Mouse (Mus musculus): Measurements from ENCODE around the gene Ryr3.

The Ryr3 gene

GRCm38 (mm10) chr2:113216746-113217461 is at the start of gene Ryr3:
Gene Ryr3 (minus strand): TSS chr2:113217096.
- DNase-seq, result no peak

- DNase-seq, result no peak
Measured at GRCm38 (mm10) chr2:113238871-113239270, 22.0 kb upstream of the Ryr3 start.

- DNase-seq, result no peak
Measured at GRCm38 (mm10) chr2:113236993-113237392, 20.1 kb upstream of the Ryr3 start.

DNA sequence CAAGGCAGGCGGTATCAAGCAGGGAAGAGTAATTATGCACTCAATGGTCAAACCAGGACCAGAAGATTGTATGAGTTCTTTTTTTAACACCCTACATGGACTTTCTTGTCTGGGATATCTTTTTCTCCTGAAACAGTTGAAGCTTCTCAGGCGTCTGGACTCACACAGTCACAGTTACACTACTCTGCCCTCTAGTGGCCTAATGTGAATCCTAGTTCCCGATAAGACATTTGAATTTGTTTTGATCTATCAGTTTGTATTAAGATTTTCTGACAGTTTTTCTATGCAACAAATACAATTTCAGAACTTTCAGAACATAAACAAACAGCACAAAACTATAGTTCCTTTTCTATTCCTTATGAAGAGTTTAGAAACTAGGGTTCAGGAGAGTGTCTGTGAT is 17.7 kb upstream of the Ryr3 start:
- DNase-seq, result peak; percentile 49

DNA sequence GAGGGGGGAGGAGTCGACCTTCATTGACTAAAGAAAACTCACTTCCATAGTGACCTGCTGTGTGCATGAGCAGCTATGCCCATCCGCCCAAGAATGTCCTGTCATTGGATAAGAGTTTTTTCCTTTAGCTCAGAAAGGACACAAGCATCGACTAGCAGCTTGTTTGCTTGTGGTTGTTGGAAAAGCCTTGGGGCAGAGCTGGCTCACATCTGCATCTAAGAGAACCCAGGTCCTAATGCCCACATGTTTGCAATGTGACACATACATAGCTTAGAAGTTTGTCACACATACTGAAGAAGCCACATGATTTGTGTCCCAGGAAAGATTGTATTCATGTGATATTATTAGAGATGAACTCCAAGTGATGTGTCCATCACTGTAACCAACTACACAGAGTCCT is 16.5 kb upstream of the Ryr3 start:
- no peak for DNase-seq

DNA sequence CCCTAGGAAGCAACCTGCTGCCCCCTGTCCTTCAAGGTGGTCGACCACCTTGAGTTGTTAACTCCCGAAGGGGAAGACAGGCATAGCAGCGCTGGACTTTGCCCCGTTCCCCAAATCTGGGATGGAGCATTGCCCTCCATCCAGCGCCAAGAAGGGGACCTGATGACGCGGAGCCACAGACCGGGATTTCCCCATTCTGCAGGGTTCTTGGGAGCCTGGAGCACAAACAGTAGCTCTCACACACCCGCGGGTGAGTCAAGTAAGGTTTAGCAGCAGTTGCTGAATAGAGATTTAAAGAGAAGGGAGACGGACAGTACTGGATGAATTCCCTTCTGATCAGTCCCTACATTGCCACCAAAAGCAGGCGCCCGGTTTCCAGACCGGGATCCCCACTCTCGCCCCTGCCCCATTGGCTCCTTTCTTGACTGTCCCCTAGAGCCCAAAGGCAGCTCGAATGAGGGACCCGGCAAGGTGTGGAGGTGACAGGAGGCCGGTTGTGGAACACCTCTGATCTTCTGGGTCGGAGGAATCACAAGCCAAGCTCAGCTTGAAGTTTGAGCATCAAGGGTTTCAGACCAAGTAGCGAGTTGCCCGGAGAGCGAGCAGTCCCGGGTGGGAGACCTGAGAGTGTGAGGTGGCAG is 671 bp downstream of the Ryr3 start:
- DNase-seq, result no peak

DNA sequence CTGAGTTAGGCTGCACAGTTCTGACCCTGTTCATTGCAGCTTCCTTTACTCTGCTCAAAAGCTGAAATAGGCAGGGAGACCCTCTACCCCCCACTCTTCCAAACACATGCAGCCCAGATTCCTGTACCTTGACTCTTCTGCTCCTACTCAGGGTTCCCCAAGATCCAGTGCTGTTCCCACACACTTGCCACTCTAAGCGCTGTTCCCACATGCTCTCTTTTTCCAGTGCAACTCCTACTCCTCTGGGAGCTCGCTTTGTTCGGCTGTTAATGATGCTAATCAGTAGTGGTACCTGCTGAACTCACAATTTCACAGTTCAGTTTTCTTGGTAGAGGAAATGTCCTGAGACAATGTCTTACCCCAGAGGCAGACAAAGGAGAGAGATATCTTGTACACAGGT is 6.9 kb downstream of the Ryr3 start:
- DNase-seq, result no peak

DNA sequence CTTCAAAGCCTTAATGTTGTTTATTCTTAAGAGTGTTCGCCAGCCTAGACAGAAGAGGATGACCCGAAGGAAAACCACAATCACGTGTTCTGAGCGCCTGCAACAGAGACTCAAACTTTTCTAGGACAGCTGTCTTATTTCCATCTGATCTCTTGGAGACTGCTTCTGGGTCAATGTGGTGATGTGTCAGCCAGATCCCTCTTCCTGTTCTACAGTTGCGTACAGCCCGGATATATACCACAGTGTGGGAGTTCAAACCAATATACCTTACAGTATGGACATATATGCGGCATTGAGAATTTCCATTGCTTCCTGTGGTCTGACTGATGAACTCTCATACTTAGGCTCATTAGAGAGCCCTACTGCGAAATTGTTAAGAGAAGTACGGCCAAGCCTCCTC is 7.6 kb downstream of the Ryr3 start:
- DNase-seq, result no peak

- DNase-seq, result no peak
Measured at GRCm38 (mm10) chr2:113202857-113203256, 14.0 kb downstream of the Ryr3 start.

DNA sequence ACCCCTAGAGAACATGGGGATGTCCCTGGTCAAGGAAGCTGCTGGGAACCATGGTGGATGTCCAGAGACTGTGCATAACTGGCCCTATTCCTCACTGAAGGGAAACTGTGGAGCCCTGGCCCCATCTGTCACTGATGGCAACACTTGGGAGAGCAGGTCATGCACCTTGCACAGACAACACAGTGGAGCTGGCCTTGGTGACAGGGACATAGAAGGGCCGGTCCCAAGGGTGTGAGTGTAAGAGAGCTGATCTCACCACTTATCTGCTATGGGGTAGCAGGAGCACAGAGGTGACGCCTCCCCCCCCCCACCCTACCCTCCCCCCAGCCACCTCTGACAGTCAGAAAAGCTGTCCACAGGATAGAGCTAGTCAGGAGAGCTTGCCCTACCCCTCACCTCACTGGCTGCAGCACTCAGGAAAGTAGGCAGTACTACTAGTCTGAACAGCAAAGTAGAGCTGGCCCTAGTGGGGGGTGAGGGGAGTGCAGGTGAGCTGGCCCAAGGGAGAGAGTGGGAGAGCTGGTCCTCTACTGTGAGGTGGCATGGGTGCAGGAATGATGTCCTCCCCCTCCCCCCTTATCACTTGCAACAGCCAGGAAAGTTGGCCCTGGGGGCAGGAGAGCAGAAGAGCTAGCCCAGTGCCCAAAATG is 17.7 kb downstream of the Ryr3 start:
- no peak for DNase-seq

DNA sequence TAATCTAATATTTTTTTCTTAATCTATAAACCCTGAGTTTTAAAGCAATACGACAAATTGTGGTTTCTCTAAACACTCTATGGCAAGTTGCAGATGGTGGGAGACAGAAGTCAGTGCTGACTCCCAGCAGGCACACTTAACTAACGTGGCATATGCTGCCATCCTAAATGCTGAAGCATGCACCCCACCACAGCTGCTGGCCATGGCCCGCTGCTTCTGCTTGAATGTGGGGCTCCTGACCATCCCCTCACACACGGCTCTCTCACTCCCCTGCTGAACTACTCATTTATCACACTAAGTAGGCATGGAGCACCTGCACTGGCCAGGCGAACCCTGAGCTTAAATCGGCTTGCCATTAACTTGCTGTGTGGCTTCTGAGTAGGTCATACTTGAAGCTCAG is 29.7 kb downstream of the Ryr3 start:
- no peak for DNase-seq

DNA sequence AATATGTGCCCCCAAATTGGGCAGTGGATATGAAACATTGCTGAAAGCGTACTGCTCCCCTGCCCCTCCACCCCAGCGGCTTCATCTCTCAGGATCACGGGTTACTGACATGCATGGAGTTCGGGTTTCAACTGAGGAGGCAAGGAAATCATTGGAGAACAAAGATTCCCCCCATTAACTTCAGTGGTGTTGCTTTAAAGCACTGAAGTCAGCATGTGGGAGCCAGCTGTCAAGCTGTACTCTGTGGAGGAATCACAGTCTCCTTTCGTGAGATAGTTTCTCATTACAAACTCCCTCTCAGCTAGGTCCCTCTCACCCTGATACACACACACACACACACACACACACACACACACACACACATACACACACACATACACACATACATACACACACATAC is 35.2 kb downstream of the Ryr3 start:
- DNase-seq, result no peak

DNA sequence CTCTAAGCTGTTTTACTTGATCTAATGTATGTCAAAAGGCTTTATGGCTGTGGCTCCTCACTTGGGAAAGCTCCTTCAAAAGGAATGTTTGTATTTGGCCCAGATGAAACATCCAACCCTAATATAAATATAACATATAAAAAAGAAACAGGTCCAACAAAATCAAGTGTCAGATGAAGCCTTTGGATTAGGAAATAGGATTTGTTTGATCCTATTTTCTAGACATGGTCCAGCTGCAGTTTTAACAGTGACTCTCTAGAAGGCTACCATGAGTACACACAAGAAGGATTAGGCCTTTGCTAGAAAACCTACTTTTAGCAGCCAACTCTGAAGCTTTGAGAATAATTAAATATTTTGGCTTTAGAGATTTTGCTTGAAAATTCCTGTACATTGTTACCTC is 38.8 kb downstream of the Ryr3 start:
- DNase-seq, result no peak

- no peak for DNase-seq
Measured at GRCm38 (mm10) chr2:113176337-113176736, 40.6 kb downstream of the Ryr3 start.

- DNase-seq, result no peak
Measured at GRCm38 (mm10) chr2:113168096-113168495, 48.8 kb downstream of the Ryr3 start.

DNA sequence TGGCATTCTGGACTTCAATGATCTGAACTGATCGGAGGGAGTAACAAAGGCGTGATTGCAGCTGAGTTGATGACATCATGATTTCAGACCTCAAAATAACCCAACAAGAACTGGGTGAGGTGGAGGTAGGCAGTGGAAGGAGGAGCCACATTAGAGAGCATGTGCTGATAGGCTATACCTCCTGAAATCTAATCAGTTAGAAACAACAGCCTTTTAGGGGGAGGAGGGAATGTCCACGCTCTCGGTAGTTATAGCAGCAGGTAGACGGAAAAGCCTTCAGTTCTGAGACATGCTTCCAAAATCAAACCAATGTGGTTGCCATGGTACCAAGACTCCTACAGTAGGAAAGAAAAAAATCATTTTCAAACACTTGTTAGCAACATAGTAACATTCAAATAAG is 55.4 kb downstream of the Ryr3 start:
- no peak for DNase-seq

- no peak for DNase-seq
Measured at GRCm38 (mm10) chr2:113137766-113138165, 79.1 kb downstream of the Ryr3 start.

- DNase-seq, result no peak
Measured at GRCm38 (mm10) chr2:113123476-113123875, 93.4 kb downstream of the Ryr3 start.

GRCm38 (mm10) chr2:113119080-113119479 is 97.8 kb downstream of the Ryr3 start:
- DNase-seq, result no peak

DNA sequence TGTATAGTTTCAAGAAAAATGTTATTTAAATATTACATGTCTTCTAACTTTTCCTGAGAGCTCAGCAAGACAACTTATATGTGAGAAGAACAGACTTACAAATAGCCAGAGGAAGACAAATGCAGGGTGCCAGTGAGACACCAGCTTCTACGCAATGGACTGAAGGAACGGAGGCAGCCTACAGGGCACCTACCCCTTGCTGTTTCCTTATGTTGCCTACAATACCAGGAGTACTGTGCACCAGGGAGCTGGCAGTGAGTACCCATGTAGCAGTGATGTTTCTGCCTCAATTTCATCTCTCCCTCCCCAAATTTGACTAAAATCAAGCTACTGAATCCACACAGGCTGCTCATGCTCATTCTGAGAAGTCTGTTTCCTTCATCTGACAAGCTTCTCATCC is 100.1 kb downstream of the Ryr3 start:
- no peak for DNase-seq

GRCm38 (mm10) chr2:113115897-113116283 is 101.0 kb downstream of the Ryr3 start:
- DNase-seq, result no peak

DNA sequence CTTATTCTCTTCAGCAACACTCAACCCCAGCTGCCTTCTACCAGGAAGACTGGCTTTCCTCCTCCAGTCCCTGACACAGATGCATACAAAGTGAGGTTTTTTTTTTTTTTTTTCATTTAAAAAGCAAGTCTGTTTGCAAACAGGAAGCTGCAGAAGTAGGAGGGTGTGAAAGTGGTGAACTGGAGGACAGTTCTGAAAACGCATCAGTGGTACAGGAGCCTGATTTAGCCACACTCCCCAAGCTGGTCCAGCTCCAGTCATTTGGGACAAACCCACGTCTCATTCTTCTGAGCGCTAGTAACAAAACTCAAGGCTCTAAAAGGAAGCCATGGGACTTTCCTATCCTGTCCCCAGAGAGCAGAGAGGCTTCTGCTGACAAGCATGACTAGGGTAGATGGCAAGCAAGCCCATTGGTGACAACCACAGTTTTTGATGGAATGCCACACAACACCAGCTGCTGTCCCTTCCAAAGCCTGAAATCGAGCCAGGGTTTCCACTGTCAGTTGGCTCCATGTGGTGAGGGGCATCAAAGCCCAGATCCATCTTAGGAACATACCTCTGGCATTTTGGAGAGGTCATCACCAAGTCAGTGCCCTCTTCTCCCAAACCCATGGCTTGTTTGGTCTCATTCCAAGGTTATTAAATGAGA is 101.5 kb downstream of the Ryr3 start:
- no peak for DNase-seq

DNA sequence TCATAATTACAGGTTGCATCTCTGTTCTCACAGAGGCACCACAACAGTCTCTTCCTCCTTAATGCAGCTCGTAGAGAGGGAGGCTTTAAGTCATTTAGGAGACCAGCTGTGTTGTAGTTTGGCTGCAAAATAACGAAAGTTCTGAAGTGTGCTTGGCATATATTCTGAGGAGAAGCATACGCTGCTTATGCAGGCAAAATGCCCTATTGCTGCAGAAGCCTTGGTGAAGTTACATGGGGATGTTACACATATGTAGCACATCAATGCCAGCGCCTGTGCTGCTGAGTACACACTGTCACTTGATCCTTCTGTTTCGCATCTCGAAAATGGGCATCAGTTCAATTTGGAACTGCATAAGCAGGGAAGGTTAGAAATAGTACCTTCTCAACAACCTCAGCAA is 112.3 kb downstream of the Ryr3 start:
- DNase-seq, result no peak

GRCm38 (mm10) chr2:113095184-113095583 is 121.7 kb downstream of the Ryr3 start:
- DNase-seq, result no peak

All from kidney, adult 9 months (tissue).